Mouse (Mus musculus) frontal cortex, postnatal 25 days (tissue): ENCODE data around the gene Fntb.
A peak's percentile ranks its signal among the peaks of the same experiment; 100 is the strongest.
"Not testable (repeated sequence)": the region's sequence is repeated elsewhere in the genome, so short reads cannot be mapped to it uniquely, and the experiment has no call there.

Experiments used
- DNase-seq, 2 experiments: peaks; one replicate each; pipeline ENCODE4 v3.0.0; 2022; ENCODE audit warnings: low spot score in 2 of 2

Gene Fntb

DNA sequence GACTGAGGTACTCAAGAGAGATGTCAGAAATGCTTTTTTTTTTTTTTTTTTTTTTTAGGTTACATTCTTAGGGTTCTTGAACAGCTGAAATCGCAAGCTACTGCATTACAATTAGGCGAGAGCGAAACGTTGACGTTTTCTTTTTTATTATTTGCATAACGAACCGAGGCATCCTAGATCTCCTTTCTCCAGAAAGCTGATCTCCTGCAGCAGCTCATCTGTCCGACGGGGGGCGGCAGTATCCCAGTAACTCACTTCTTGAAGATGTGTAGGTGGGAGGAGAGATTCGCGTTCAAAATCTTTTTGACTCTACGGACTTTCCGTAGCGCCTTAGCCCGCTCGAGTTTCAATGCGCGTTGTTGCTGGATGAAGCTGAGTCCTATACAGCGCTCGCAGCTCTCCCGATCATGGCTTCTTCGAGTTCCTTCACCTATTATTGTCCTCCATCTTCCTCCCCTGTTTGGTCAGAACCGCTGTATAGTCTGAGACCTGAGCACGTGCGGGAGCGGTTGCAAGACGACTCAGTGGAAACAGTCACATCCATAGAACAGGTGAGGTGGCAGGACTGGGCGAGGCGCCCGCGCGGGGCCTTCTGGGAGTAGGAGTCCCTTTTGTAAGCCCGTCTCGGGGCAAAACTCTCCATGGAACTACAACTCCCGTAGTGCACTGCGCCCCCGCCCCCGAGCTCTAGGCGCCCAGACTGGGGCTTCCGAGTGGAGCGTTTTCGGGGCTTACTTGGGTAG, 71.9 kb downstream of the Fntb start:
- DNase-seq = peak; percentile 97 to 99

DNA sequence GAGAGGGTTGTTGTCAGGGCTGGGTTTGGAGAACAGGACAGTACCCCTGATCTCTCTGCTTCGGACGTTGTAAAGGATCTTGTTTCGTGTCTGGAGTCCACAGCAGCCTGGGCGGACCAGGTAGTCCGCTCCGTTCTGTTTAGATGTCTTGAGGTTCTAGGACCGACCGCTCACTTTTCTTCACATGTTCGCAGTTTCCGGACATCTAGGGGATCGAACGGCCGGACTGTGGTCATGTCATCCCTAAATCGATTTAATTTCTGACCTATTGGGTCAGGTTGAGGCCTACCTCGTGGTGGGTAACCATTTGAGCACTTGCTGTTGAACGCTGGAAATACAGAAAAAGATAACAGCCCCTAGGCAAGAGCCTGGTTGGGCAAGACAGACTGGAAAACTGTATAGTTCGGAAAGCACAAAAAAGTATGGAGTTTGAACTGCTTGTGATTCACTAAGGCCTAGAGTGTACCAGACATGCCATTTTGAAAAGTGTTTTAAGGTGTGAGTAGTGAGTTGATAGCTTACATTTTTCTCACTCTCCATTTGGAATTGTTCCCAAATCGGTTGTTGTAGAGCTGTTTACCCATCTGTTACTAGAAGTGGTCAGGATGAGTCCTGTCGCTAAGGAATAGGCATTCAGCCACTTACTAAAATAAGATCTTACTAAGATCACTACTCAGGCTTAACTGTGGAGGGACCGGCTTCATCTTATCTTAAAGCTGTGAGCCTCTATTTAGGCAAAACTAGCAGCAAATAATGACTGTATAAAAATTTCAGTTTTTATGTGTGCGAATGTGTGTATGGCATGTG, 72.7 kb downstream of the Fntb start:
- no peak for DNase-seq

DNA sequence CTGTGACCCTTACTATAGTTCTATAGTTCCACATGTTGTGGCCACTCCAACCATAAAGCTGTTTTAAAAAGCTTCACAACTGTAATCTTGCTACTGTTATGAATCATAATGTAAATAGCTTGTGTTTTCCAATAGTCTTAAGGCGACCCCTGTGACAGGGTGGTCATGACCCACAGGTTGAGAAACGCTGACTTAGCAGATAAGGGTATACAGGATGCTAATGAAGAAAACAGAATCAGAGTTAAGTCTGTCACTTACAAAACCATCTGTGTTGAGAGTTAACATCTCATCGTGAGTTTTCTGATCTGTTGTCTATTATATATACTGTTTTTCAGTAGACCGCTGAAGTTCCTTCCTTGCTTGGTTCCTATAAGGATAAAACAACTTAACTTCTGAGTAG, 73.9 kb downstream of the Fntb start:
- DNase-seq = no peak

DNA sequence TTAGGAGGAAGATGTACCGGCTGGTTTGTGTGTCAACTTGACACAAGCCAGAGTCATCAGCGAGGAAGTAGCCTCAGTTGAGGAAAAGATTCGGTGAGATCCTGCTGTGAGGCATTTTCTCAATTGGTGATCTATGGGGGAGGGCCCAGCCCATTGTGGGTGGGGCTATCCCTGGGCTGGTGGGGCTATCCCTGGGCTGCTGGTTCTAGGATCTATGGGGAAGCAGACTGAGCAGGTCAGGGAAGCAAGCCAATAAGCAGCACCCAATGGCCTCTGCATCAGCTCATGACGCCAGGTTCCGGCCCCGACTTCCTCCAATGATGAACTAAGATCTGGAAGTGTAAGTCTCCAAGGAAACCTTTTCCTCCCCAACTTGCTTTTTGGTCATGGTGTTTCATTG, 74.7 kb downstream of the Fntb start:
- no peak for DNase-seq

DNA sequence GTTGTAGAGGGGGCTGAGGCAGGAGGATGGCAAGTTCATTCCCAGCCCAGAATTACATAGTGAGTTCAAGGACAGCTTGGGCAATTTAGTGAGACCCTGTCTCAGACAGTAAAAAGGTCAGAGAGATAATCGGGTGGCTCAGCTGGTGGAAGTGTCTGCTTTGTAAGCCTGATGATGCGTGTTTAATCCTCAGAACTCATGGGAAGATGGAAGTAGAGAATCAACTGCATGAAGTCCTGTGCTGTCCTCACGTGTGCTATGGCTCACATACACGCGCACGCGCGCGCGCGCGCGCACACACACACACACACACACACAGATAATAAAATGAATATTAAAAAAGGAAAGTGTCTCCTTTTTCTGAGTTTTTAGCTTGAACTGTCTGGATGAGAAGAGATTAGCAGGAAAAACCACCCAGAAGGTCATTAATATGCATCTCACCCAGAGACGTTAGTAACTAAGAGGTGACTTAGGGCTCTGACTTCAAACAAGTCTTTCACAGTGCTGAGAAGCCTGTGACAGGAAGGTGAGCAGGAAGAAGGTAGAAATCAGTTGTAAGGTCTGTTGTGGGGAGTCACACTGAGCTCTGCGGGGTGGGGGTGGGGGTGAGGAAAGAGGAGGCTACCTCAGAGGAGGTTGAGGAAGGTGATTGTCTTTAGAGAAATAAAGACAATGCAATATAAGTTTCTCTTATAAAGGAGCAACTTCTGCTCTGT, 79.1 kb downstream of the Fntb start:
- DNase-seq = no peak

DNA sequence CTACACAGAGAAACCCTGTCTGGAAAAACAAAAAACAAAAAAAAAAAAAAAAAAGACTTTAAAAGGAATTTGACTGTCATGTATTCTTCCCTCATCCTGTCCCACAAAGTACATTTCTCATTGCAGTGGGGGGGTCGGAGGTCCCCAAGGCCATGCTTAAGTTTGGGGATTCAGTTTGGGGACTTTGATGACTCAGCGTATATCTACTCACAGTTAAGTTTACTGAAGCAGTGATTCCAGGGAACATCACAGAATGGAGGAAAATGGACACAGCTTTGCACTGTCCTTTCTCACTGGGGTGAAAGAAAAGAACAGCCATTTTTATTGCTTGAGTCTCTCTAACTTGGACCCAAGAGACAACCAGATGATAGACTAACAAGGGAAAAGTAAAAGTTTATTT, 87.0 kb downstream of the Fntb start:
- no peak for DNase-seq

DNA sequence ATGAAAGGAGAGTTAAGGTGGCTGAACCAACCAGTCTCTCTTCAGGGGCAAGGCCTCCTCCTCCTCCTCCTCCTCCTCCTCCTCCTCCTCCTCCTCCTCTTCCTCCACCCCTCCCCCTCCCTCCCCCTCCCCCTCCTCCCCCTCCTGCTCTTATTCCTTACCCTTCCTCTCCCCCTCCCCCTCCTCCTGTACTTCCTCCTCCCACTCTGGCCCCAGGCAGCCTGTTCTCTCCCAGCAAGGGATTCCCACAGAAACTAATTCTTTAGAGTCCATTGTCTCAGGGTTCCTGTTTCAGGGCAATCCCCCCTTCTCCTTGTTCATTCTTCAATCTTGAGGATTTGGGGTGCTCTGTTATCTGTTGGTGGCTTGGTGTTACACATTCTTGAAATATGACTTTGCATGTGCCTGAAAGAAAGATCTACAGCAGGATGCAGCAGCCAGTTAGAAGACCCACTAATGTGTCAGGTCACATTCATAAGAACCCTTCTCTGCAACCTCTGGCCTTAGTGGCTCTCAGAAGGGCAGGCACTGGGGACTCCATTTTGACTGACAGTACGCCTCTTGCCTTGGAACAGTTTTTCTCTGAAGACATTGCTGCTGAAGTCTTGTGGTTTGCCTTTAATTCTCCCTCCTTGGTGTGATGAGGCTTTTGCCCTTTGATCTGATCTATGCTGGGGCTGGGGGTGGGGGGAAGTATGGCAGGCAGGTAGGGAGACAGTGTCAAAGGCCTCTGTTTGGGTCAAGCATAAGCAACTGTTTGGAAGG, 88.2 kb downstream of the Fntb start:
- no peak for DNase-seq

DNA sequence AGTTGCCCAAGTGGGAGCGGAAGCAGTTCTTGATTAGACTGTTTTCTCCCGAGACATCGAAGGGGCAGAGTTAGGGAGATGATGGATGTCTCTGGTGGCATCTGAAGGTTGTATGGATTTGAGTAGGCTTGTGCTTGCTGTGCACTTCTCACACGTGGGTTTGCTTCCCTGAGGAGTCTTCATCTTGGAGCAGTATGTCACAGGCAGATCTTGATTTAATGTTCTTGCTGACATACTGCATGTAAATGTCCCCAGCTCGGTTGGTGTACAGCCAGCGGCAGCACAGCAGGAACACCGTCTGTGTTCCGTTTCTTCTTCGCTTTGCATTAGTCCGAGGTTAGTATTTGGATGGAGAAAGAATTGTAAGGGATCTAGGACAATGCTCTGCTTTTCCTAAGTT, 91.7 kb downstream of the Fntb start:
- no peak for DNase-seq

DNA sequence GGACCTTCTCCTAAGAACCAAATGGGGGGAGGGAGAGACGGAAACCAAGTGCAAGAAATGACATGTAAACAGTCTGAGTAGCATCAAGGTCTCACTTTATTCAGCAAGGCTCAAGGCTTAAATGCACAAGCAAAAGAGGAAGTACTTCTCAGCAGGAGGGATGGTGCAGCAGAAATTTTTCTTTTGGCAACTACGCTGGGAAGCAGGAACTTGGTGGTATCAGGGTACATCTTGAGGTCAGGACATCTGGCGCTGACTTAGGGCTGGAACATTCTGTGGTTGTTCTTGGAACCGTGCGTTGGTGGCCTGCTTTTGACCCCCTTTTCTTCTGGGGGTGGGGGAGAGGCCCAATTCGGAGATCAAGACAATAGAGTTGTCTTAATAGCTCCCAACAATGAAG, 93.4 kb downstream of the Fntb start:
- DNase-seq = not testable (repeated sequence)

DNA sequence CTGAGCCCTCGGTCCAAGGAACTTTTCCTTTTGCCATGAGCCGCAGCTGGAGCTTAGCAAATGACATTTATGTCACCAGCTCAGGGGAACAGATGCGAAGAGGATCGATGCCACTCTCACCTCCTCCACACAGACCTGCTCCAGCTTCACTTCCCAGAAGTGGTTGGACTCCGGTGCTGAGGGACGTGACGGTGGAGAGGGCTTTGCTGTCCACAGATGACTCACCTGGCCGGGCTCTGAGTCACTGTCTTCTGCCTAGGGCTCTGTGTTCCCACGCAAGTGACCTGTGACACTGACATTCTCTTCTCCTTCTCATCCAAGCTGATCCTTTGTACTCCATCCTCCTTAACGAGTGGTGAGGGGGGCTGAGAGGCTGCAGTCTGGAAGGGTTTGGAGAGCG, 98.3 kb downstream of the Fntb start:
- DNase-seq = no peak

DNA sequence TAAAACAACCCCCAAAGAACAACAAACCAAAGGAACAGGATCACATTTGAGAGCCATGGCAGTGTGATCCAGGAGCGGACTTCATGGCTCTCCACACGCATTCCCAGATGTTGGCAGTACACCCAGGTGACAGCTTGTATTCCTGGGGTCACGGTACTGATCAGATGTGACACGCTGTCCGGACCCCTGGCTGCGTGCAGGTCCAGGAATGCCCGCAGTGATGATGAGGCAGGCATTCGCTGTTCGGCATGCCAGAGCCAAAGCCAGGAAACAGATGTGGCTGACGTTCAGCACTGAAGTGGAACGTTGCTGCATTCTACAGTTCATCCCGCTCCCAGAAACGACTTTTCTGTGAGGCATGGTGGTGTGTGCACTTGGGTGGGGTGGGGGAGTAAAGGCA, 99.9 kb downstream of the Fntb start:
- DNase-seq = no peak

DNA sequence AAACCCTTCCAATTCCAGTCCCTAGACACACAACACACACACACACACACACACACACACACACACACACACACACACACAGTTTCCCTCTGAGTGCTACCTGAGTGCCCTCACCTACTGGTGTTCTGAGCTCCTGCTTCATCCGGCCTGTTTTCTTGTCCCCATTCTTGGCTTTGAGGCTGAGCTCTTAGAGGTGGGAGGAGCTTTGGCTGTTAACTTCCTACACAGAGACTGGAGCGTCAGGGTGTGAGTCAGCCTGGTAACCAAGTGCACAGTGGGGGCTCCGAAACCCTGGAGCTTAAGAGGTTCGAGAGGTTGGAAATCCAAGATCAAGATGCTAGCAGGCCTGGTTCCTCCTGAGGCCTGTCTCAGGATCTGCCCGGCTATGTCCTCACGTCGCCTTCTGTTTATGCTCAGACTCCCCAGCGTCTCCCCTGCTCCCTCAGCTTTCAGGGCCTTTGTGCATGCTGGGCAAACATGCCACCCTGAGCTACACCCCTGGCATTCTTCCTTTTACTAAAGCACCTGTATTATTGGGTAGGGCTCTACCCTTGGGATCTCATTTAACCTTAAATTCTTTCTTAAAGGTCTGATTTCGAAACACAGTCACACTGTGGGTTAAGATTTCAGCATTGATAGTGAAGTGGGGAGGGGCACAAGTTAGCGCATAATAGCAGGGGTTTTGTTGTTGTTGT, 102.3 kb downstream of the Fntb start:
- DNase-seq = peak in 1 of 2 experiments; percentile 36

DNA sequence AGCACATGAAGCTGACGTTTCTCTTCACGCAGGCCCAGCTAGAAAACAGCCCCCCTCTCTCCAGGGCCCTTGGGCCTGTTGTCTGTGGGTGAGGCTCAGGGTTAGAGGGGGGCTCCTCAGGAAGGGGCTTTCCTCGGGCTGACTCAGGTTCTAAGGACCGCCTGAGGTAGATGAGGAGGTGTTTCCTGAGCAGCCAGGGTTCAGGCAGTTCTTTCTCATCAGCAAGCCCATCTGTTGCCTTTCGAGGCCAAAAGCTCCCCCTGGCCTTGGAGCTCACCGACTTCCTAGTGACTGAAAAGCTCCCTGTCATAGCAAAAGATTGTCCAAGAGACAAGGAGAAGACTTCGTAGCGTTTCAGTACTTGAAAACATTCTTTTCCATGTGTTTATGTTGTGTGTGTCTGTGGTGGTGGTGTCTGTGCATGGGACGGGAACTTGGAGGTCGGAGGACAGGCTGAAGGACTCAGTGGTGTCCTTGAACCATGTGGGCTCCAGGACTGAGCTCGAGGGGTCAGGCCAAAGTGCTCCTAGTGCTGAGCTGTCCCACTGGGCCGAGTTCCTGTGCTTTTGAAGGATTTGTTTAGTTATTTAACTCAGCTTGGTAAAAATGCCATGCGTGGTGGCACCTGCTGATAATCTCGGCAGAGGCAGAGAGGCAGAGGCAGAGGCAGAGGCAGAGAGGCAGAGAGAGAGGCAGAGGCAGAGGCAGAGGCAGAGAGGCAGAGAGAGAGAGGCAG, 103.2 kb downstream of the Fntb start:
- DNase-seq = no peak

DNA sequence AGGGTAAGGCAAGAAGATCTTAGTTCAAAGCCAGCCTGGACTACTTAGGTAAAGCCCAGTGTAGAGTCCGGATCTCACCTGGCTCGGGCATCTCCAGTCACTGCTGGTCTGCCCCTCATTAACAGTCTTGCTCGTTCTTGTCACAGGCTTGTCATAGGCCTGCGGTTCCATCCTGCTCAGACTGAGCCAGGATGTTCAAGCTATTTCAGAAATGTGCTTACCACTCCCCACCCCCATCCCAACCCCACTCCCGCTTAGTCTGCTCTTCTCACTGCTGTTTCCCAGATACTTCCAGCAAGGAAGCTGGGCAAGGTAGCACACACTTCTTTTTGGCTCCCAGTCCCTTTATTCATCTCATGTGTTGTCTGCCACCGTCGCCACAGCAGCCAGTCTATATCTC, 104.2 kb downstream of the Fntb start:
- DNase-seq = no peak

DNA sequence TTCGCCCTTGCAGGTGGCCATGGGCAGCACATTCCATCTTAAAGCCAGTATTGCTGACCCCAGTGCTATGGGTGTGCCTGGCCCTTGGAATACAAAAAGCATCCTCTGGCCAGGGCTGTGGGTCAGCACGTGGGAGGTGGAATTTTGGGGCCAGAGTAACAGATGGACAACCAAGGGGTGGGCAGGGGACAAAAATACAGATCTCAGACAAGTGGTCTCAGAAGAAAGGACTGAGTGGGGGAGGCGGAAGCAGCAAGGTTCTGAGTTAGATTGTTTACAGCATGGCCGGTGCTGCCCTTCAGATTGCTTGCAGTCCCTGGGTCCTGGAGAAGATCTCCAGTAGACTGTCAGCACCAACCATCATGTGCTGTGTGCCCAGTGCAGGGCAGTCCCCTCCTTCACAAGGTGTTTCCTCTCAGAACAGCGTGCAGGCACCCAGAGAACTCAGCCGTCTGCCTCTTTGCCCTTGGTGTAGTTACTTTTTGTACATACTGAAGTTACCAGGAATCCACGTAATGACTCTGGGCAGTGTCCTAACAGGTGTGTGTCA, 107.5 kb downstream of the Fntb start:
- no peak for DNase-seq

DNA sequence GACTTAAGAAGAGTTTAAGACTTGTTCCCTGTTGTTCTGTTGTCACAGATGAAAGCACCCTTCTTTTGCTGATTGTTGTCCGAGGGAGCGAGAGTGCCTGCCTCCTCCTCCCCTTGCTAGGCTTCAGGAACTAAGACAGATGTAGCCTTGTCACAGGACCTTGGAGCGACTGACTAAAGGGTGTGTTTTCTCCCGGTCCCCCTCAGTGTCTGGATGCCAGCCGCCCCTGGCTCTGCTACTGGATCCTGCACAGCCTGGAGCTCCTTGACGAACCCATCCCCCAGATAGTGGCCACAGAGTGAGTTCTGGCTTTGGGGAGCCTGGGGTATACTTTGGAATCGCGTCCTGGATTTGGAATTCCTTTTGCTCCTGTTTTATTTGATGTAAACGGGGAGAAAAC, 109.4 kb downstream of the Fntb start:
- DNase-seq = no peak

DNA sequence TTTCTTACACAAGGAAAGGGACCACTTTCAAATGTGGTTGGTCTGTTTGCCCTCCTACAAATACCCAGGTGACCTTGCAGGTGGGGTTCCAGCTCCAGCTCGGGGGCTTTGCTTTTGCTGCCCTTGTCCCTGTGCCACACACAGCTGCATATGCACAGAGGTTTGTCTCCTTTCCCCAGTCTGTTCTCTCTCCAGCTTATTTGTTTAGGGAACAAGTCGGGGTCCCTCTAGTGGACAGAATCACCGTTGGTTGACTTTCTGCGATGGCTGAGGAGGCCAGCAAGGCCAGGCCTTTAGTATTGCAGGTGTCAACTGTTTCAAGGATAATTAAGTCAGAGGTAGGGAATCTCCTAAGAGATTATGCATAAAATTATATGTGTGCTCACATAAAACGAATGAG, 113.9 kb downstream of the Fntb start:
- DNase-seq = peak in 1 of 2 experiments; percentile 46

DNA sequence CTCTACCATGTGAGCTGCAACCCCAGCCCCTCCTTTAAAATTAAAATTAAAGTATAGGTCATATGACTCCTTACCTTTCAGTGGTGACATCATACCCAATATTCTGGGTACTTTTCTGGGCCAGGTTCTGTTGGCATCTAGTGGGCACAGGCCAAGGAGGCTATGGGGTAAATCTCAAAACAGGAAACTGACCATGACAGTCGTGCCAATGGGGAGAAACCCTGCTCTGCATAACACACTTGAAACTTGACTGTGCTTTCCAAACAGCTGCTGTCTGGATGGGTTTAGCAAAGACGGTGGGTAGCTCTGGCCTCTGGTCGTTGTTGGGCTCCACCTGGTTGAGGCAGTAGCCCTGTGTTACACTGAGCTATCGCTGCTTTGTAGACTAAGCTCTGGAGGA, 114.7 kb downstream of the Fntb start:
- DNase-seq = no peak

DNA sequence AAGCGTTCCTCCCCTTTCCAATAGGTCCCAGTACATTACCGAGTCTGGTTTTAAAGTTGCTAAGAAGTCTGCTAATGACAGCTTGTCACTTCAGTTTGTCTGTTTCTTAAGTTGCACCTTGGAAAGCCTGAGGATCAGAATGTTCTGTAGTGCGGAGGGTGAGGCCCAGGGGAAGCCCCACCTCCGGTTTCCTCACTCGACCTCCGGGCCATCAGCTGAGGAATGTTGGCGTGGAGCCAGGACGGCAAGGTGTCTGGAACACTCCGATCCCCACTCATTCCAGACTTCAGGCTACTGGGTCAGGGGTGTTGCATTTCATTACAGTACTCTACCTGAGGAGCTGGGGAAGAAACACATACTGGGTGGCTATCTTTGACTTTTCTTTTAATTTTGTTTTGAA, 118.4 kb downstream of the Fntb start:
- DNase-seq = no peak

DNA sequence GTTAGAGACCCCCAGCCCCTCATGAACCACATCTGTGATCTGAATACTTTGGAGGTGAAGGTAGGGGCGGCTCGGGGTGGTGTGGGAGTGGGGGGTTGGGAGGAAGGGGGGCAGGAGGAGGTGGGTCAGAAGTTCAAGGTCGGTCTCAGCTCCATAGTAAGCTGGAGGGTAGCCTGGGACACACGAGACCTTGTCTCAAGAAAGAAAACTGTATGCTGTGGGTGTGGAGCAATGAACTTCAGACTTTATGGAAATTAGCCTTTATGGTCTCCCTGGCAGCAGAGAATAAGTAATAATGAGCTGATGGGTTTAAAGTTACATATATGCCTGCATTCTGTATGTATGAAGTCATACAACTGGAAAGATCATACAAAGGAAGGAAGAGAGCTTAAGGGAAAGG, 119.7 kb downstream of the Fntb start:
- no peak for DNase-seq
